ENCODE assay signal across 10 mouse cellular contexts in the genomic region with DNA sequence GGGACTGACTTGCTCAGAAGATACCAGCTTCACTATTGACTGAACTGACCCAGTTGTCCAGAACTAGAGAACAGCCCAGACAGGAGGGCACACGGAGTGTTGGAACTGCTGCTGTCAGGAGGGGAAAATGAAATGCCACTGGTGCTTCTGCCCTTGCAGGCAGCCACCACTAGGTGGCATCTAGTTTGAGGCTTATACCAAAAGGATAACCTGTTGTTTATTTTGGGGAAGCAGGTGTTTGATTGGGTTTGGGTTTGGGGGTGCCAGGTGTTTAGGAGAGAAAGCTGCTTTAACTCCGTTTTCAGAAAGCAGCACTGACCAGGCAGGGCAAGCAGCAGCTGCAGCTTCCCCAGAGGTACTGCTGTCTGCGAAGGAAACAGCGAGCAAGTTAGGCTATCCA. TPM values are rescaled to one million over a fixed set of nuclear protein-coding genes. Genes with fewer than 3 reads are reported as not detected.
DNase-seq lines count a peak whose midpoint lies in the region; ATAC-seq and TF ChIP-seq lines count a peak whose summit lies in the region.
"Had no signal": no experiment of that assay in that cellular context is flagged by ENCODE, and none has a peak within 500 bp of the region (broad histone marks: within the 10 kb centered on the region; RNA-seq: fewer than 3 reads in every experiment).

No protein-coding gene starts in this region.

- no peak overlapping the region for H3K9ac ChIP-seq in intestine, postnatal 0 days (ENCODE audit: low read depth, low read length)
- H3K9ac ChIP-seq in intestine, embryonic 15.5 days: no peak overlapping the region
- no peak overlapping the region for H3K9ac ChIP-seq in liver, embryonic 14.5 days (replicated peaks)
- H3K9ac ChIP-seq: liver, embryonic 15.5 days; stomach, embryonic 15.5 days had no signal

- no peak overlapping the region for H3K4me2 ChIP-seq in intestine, postnatal 0 days (replicated peaks; ENCODE audit: low read depth)
- H3K4me2 ChIP-seq in intestine, embryonic 15.5 days (replicated peaks): no peak overlapping the region
- no peak overlapping the region for H3K4me2 ChIP-seq in liver, embryonic 14.5 days (ENCODE audit: low read depth)
- H3K4me2 ChIP-seq: liver, embryonic 15.5 days; stomach, embryonic 15.5 days had no signal

- DNase-seq in CD8-positive naive resting alpha-beta T cell, adult 2 months (ENCODE audit: low read depth in 2 of 2, low spot score in 2 of 2): peak; percentile 49 to 71
- DNase-seq in adipocyte (ENCODE audit: low spot score): peak; percentile 50
- DNase-seq in forelimb bud, embryonic 11.5 days (ENCODE audit: low read depth, low spot score): peak; percentile 60
- no peak for DNase-seq in liver, embryonic 14.5 days (ENCODE audit: low read depth in 3 of 3, low spot score in 3 of 3)
- DNase-seq in right cerebral cortex, postnatal 14 days: peak; percentile 60
- DNase-seq in testis, postnatal 14 days (ENCODE audit: low spot score): no peak

- H3K4me3 ChIP-seq in intestine, postnatal 0 days (ENCODE audit: low read depth, low read length): no peak overlapping the region
- H3K4me3 ChIP-seq in intestine, embryonic 15.5 days (replicated peaks): no peak overlapping the region
- no peak overlapping the region for H3K4me3 ChIP-seq in liver, embryonic 14.5 days (ENCODE audit: insufficient read depth in 1 of 2, low read depth in 2 of 2, low read length in 2 of 2)
- H3K4me3 ChIP-seq: liver, embryonic 15.5 days; stomach, embryonic 15.5 days had no signal

- no peaks in the 10 kb centered on the region for H3K4me1 ChIP-seq in intestine, postnatal 0 days (replicated peaks; ENCODE audit: control insufficient read depth, insufficient read depth, low read length)
- H3K4me1 ChIP-seq in intestine, embryonic 15.5 days (replicated peaks): 0 out of 2 replicates have a peak, but pooled peaks cover 10% of the 10 kb centered on the region
- H3K4me1 ChIP-seq in liver, embryonic 14.5 days (replicated peaks; ENCODE audit: control insufficient read depth in 2 of 2, insufficient read depth in 2 of 2, low read length in 1 of 2): peaks cover 0 to 1% of the 10 kb centered on the region in 2 experiments; a peak in 1 of 4 replicates
- H3K4me1 ChIP-seq: stomach, embryonic 15.5 days had no signal

- H3K9me3 ChIP-seq in intestine, postnatal 0 days (ENCODE audit: control insufficient read depth): no peaks in the 10 kb centered on the region
- H3K9me3 ChIP-seq in intestine, embryonic 15.5 days: no peaks in the 10 kb centered on the region
- H3K9me3 ChIP-seq in liver, embryonic 14.5 days (ENCODE audit: control insufficient read depth, low read length): no peaks in the 10 kb centered on the region
- H3K9me3 ChIP-seq: liver, embryonic 15.5 days; stomach, embryonic 15.5 days had no signal

- no peak overlapping the region for H3K27ac ChIP-seq in intestine, postnatal 0 days (ENCODE audit: low read depth, low read length)
- no peak overlapping the region for H3K27ac ChIP-seq in intestine, embryonic 15.5 days
- no peak overlapping the region for H3K27ac ChIP-seq in liver, embryonic 14.5 days
- H3K27ac ChIP-seq: liver, embryonic 15.5 days; stomach, embryonic 15.5 days had no signal

- TF ChIP-seq EP300 in liver, embryonic 14.5 days (IDR thresholded peaks at IDR 0.05; ENCODE audit: low read depth): no peak

- ATAC-seq in intestine, postnatal 0 days: no peak
- ATAC-seq in intestine, embryonic 15.5 days: no peak
- no peak for ATAC-seq in liver, embryonic 14.5 days (ENCODE audit: insufficient read depth)

- H3K27me3 ChIP-seq in intestine, postnatal 0 days (replicated peaks; ENCODE audit: control insufficient read depth, insufficient read depth, low read length): no peaks in the 10 kb centered on the region
- H3K27me3 ChIP-seq in intestine, embryonic 15.5 days (replicated peaks): no peaks in the 10 kb centered on the region
- no peaks in the 10 kb centered on the region for H3K27me3 ChIP-seq in liver, embryonic 14.5 days (ENCODE audit: control insufficient read depth, insufficient read depth, low read length)
- H3K27me3 ChIP-seq: stomach, embryonic 15.5 days had no signal

- peak; percentile 86 for TF ChIP-seq CTCF in intestine, postnatal 0 days (IDR thresholded peaks at IDR 0.05; ENCODE audit: low read depth)
- peak; percentile 90 for TF ChIP-seq CTCF in liver, embryonic 14.5 days (IDR thresholded peaks at IDR 0.05; ENCODE audit: low read depth)

- WGBS in intestine, postnatal 0 days: 57% methylated on average over 4 of the region's 4 CpGs
- WGBS in intestine, embryonic 15.5 days: 56% methylated on average over 4 of the region's 4 CpGs
- 61% methylated on average over 4 of the region's 4 CpGs for whole genome bisulfite sequencing in liver, embryonic 14.5 days (ENCODE audit: insufficient replicate concordance)

- peaks cover 24% of the 10 kb centered on the region for H3K36me3 ChIP-seq in intestine, postnatal 0 days (ENCODE audit: control insufficient read depth, insufficient read depth)
- H3K36me3 ChIP-seq in intestine, embryonic 15.5 days: peaks cover 32% of the 10 kb centered on the region
- peaks cover 51% of the 10 kb centered on the region for H3K36me3 ChIP-seq in liver, embryonic 14.5 days (replicated peaks; ENCODE audit: control insufficient read depth, insufficient read depth, low read depth)

RNA-seq across cellular contexts. Expression of a gene that starts 7.6 kb away (rescaled TPM):
- 3.6 TPM in 2 replicates for polyA plus RNA-seq in intestine, postnatal 0 days (2015; fragmentation: Nextera tagmentation; extraction: Ambion mirVana)
- polyA plus RNA-seq in intestine, embryonic 15.5 days (2015; fragmentation: Nextera tagmentation; extraction: Ambion mirVana): 3.7 and 4.6 TPM in 2 replicates
- polyA plus RNA-seq in liver, embryonic 14.5 days (2012; rRNA removed): 0.15 and 0.21 TPM in 2 replicates
- polyA plus RNA-seq in liver, embryonic 14.5 days (2014; fragmentation: Nextera tagmentation; extraction: Ambion mirVana): 0.25 and 0.40 TPM in 2 replicates

RNA-seq across cellular contexts. Expression of a gene that starts 12.9 kb away (rescaled TPM):
- polyA plus RNA-seq in intestine, postnatal 0 days (2015; fragmentation: Nextera tagmentation; extraction: Ambion mirVana): 22.6 and 24.1 TPM in 2 replicates
- 87.6 and 88.0 TPM in 2 replicates for polyA plus RNA-seq in intestine, embryonic 15.5 days (2015; fragmentation: Nextera tagmentation; extraction: Ambion mirVana)
- polyA plus RNA-seq in liver, embryonic 14.5 days (2012; rRNA removed): 34.1 and 39.9 TPM in 2 replicates
- 61.3 and 66.9 TPM in 2 replicates for polyA plus RNA-seq in liver, embryonic 14.5 days (2014; fragmentation: Nextera tagmentation; extraction: Ambion mirVana)

RNA-seq across cellular contexts. Expression of a gene that starts 13.8 kb away (rescaled TPM):
- polyA plus RNA-seq in intestine, postnatal 0 days (2015; fragmentation: Nextera tagmentation; extraction: Ambion mirVana): 1.6 TPM in 2 replicates
- polyA plus RNA-seq in intestine, embryonic 15.5 days (2015; fragmentation: Nextera tagmentation; extraction: Ambion mirVana): 2.3 and 3.0 TPM in 2 replicates
- polyA plus RNA-seq in liver, embryonic 14.5 days (2012; rRNA removed): 0.06 and 0.10 TPM in 2 replicates
- polyA plus RNA-seq in liver, embryonic 14.5 days (2014; fragmentation: Nextera tagmentation; extraction: Ambion mirVana): 0.13 and 0.14 TPM in 2 replicates

RNA-seq across cellular contexts. Expression of a gene that starts 51.7 kb away (rescaled TPM):
- 0.25 and 0.30 TPM in 2 replicates for polyA plus RNA-seq in intestine, postnatal 0 days (2015; fragmentation: Nextera tagmentation; extraction: Ambion mirVana)
- 0.24 and 0.40 TPM in 2 replicates for polyA plus RNA-seq in intestine, embryonic 15.5 days (2015; fragmentation: Nextera tagmentation; extraction: Ambion mirVana)
- 0.30 and 0.51 TPM in 2 replicates for polyA plus RNA-seq in liver, embryonic 14.5 days (2012; rRNA removed)
- polyA plus RNA-seq in liver, embryonic 14.5 days (2014; fragmentation: Nextera tagmentation; extraction: Ambion mirVana): 0.16 and 0.27 TPM in 2 replicates

RNA-seq across cellular contexts. Expression of a gene that starts 55.8 kb away (rescaled TPM):
- polyA plus RNA-seq in intestine, postnatal 0 days (2015; fragmentation: Nextera tagmentation; extraction: Ambion mirVana): 6.7 and 6.9 TPM in 2 replicates
- 11.6 and 12.6 TPM in 2 replicates for polyA plus RNA-seq in intestine, embryonic 15.5 days (2015; fragmentation: Nextera tagmentation; extraction: Ambion mirVana)
- polyA plus RNA-seq in liver, embryonic 14.5 days (2012; rRNA removed): 13.3 and 14.3 TPM in 2 replicates
- polyA plus RNA-seq in liver, embryonic 14.5 days (2014; fragmentation: Nextera tagmentation; extraction: Ambion mirVana): 12.5 and 14.7 TPM in 2 replicates

Comparison
In these comparisons a context has a peak if more than half of its experiments do, and no peak if none do; other contexts are left out.
1. DNase-seq: peak in CD8-positive naive resting alpha-beta T cell, adult 2 months (2 of 2), adipocyte (single experiment), forelimb bud, embryonic 11.5 days (single experiment) and right cerebral cortex, postnatal 14 days (single experiment); none in liver, embryonic 14.5 days (0 of 3) and testis, postnatal 14 days (single experiment).